Mouse (Mus musculus): ENCODE measurements around the gene Dnah2. TPM values are rescaled to one million over a fixed set of nuclear protein-coding genes. Genes with fewer than 3 reads are reported as not detected.

Gene Dnah2
- total and polyA plus RNA-seq, 3 experiments, result 0.04 to 0.07 TPM; not detected in 1

GRCm38 (mm10) chr11:69557381-69557958 is 8.6 kb upstream of the Dnah2 start:
- Histone ChIP-seq H3K27ac (ENCODE audit: control insufficient read depth, low read depth, low read length) (no peak overlapping the region), H3K36me3 (ENCODE audit: control insufficient read depth in 1 of 2, insufficient read depth in 2 of 2, low read length in 2 of 2) (peaks cover 0 to 3% of the 10 kb centered on the region in 2 experiments; a peak in 2 of 4 replicates), H3K4me3 (ENCODE audit: control insufficient read depth in 1 of 2, insufficient read depth in 1 of 2, low read depth in 2 of 2, low read length in 2 of 2) (no peak overlapping the region), H3K9ac (ENCODE audit: control insufficient read depth, low read depth, low read length, poor library complexity, severe bottlenecking) (no peak overlapping the region), H3K27me3 (ENCODE audit: control insufficient read depth in 1 of 2, insufficient read depth in 2 of 2, low read length in 2 of 2) (no peaks in the 10 kb centered on the region), H3K9me3 (replicated peaks; ENCODE audit: insufficient read depth, low read length) (no peaks in the 10 kb centered on the region), H3K4me1 (ENCODE audit: control insufficient read depth in 1 of 2, insufficient read depth in 2 of 2, low read length in 2 of 2) (no peaks in the 10 kb centered on the region), H3K79me2 (ENCODE audit: control insufficient read depth, insufficient read depth, low read length, poor library complexity) (no peaks in the 10 kb centered on the region)
- DNase-seq (ENCODE audit: low read depth, low spot score), result no peak
- TF ChIP-seq CHD1 (IDR thresholded peaks at IDR 0.05; ENCODE audit: low read depth, low read length) (no peak), TAL1 (IDR thresholded peaks at IDR 0.05; ENCODE audit: low read length) (no peak), USF2 (IDR thresholded peaks at IDR 0.05; ENCODE audit: borderline replicate concordance in 1 of 2, insufficient read depth in 1 of 2, low read depth in 1 of 2, low read length in 2 of 2) (no peak), POLR2AphosphoS5 (IDR thresholded peaks at IDR 0.05; ENCODE audit: borderline replicate concordance, low read depth, low read length) (no peak), BHLHE40 (IDR thresholded peaks at IDR 0.05; ENCODE audit: borderline replicate concordance, low read depth, low read length) (no peak), MYC (IDR thresholded peaks at IDR 0.05; ENCODE audit: low read depth, low read length) (no peak), CTCF (IDR thresholded peaks at IDR 0.05 in 2 of 3, conservative IDR thresholded peaks at IDR 0.05 in 1 of 3; ENCODE audit: control insufficient read depth in 1 of 3, insufficient read depth in 1 of 3, low read depth in 2 of 3, low read length in 3 of 3, poor library complexity in 1 of 3, severe bottlenecking in 1 of 3) (no peak), NELFE (IDR thresholded peaks at IDR 0.05; ENCODE audit: low read depth, low read length) (no peak), NRF1 (IDR thresholded peaks at IDR 0.05; ENCODE audit: insufficient read depth, low read depth, low read length, poor library complexity, severe bottlenecking) (no peak), E2F4 (IDR thresholded peaks at IDR 0.05; ENCODE audit: borderline replicate concordance, low read depth, low read length) (no peak), MEF2A (IDR thresholded peaks at IDR 0.05; ENCODE audit: extremely low read depth, insufficient replicate concordance, low read depth, low read length, poor library complexity, severe bottlenecking) (no peak), MXI1 (IDR thresholded peaks at IDR 0.05; ENCODE audit: low read depth, low read length) (no peak), ETS1 (IDR thresholded peaks at IDR 0.05; ENCODE audit: low read depth, low read length) (no peak), JUND (IDR thresholded peaks at IDR 0.05; ENCODE audit: low read depth, low read length) (no peak), TBP (IDR thresholded peaks at IDR 0.05; ENCODE audit: low read depth, low read length) (no peak), MAFK (IDR thresholded peaks at IDR 0.05; ENCODE audit: borderline replicate concordance, low read depth, low read length) (no peak), MYB (IDR thresholded peaks at IDR 0.05; ENCODE audit: low read depth, low read length) (no peak), EP300 (IDR thresholded peaks at IDR 0.05; ENCODE audit: low read depth in 1 of 2, low read length in 2 of 2) (no peak)

DNA sequence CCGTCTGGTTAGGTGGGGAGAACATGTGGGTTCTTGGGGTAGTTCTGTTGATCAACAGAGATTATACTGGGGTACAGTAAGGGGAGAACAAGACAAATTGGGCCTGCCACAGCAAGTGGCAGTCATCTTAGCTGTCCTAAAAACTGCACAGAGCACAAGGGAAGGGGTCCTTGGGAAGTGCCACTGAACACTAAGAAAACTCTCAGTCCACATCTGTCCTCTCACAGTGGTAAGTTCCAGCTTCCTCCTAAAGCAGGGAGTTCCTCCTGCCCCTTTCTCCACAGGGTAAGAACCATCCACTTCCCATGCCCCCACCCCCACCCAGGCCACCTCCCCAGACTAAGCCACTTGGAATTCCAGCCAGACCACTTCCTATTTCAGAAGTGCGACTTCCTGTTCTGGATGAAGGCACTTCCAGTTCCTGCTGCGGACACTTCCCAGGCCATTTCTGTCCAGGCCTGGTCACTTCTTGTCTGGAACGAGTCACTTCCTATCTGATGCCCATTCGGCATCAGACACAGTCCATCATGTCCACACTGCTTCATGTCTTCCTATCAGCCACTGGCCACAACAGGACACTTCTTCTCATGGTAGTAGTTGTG is 5.7 kb upstream of the Dnah2 start:
- Histone ChIP-seq H3K9ac (ENCODE audit: control insufficient read depth, low read depth, low read length, poor library complexity, severe bottlenecking) (no peak overlapping the region), H3K27me3 (ENCODE audit: control insufficient read depth in 1 of 2, insufficient read depth in 2 of 2, low read length in 2 of 2) (no peaks in the 10 kb centered on the region), H3K4me3 (ENCODE audit: control insufficient read depth in 1 of 2, insufficient read depth in 1 of 2, low read depth in 2 of 2, low read length in 2 of 2) (no peak overlapping the region), H3K27ac (ENCODE audit: control insufficient read depth, low read depth, low read length) (no peak overlapping the region), H3K79me2 (ENCODE audit: control insufficient read depth, insufficient read depth, low read length, poor library complexity) (no peaks in the 10 kb centered on the region), H3K36me3 (ENCODE audit: control insufficient read depth in 1 of 2, insufficient read depth in 2 of 2, low read length in 2 of 2) (no peaks in the 10 kb centered on the region), H3K9me3 (replicated peaks; ENCODE audit: insufficient read depth, low read length) (no peaks in the 10 kb centered on the region), H3K4me1 (ENCODE audit: control insufficient read depth in 1 of 2, insufficient read depth in 2 of 2, low read length in 2 of 2) (no peaks in the 10 kb centered on the region)
- no peak for DNase-seq (ENCODE audit: low read depth, low spot score)
- TF ChIP-seq ZNF384 (IDR thresholded peaks at IDR 0.05; ENCODE audit: low read depth, low read length), result no peak
- no peak for TF ChIP-seq BHLHE40 (IDR thresholded peaks at IDR 0.05; ENCODE audit: borderline replicate concordance, low read depth, low read length)
- no peak for TF ChIP-seq KAT2A (conservative IDR thresholded peaks at IDR 0.05; ENCODE audit: low read depth, low read length)
- no peak for TF ChIP-seq TAL1 (IDR thresholded peaks at IDR 0.05; ENCODE audit: low read length)
- no peak for TF ChIP-seq MYB (IDR thresholded peaks at IDR 0.05; ENCODE audit: low read depth, low read length)
- TF ChIP-seq ZKSCAN1 (IDR thresholded peaks at IDR 0.05; ENCODE audit: low read depth, low read length), result no peak
- no peak for TF ChIP-seq JUND (IDR thresholded peaks at IDR 0.05; ENCODE audit: low read depth, low read length)
- TF ChIP-seq POLR2A (IDR thresholded peaks at IDR 0.05; ENCODE audit: control insufficient read depth in 1 of 2, insufficient read depth in 1 of 2, low read depth in 1 of 2, low read length in 2 of 2, poor library complexity in 1 of 2), result no peak
- TF ChIP-seq MEF2A (IDR thresholded peaks at IDR 0.05; ENCODE audit: extremely low read depth, insufficient replicate concordance, low read depth, low read length, poor library complexity, severe bottlenecking), result no peak
- TF ChIP-seq EP300 (IDR thresholded peaks at IDR 0.05; ENCODE audit: low read depth in 1 of 2, low read length in 2 of 2), result no peak
- TF ChIP-seq POLR2AphosphoS5 (IDR thresholded peaks at IDR 0.05; ENCODE audit: borderline replicate concordance, low read depth, low read length), result no peak
- no peak for TF ChIP-seq POLR2AphosphoS2 (IDR thresholded peaks at IDR 0.05; ENCODE audit: low read length)
- TF ChIP-seq GATA1 (IDR thresholded peaks at IDR 0.05; ENCODE audit: low read depth, low read length), result no peak

All from MEL (cell line).